Comparison of ENCODE assay signal across 15 mouse cellular contexts in the genomic region with DNA sequence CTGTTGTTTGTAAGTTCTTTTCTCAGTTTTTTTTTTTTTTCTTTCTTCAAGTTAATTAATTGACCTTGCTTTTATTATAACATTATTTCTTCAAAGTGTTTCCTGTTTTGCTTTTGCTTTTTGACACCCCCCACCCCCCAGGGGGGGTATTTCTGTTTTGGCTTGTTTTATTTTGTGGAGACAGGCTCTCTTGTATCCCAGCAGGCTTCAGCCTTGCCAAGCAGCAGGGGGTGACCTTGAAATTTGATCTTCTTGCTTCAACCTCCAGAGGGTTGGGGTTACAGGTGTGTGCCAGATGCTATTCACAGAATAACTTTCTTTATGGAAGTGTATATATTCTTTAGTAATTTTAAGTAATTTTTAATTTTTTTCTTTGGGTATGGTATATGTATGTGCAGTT. TPM values are rescaled to one million over a fixed set of nuclear protein-coding genes. Genes with fewer than 3 reads are reported as not detected.
A peak's percentile ranks its signal among the peaks of the same experiment; 100 is the strongest.
DNase-seq lines count a peak whose midpoint lies in the region; ATAC-seq and TF ChIP-seq lines count a peak whose summit lies in the region.
"Had no signal": no experiment of that assay in that cellular context is flagged by ENCODE, and none has a peak within 500 bp of the region (broad histone marks: within the 10 kb centered on the region; RNA-seq: fewer than 3 reads in every experiment).

No protein-coding gene starts in this region.

- TF ChIP-seq CTCF in cerebellum, adult 2 months (IDR thresholded peaks at IDR 0.05; ENCODE audit: borderline replicate concordance, insufficient read depth, low read depth, low read length), result no peak

- no peak for TF ChIP-seq POLR2A in cerebellum, adult 2 months (IDR thresholded peaks at IDR 0.05; ENCODE audit: borderline replicate concordance, insufficient read depth, low read length)

- H3K4me3 ChIP-seq in cerebellum, adult 2 months (replicated peaks; ENCODE audit: insufficient read depth, low read depth, low read length), result no peak overlapping the region

- peak; percentile 8 for DNase-seq in cerebellum, adult 11 months
- no peak for DNase-seq in cerebellum, adult 2 months
- peak; percentile 48 for DNase-seq in kidney, adult 9 months
- DNase-seq in kidney, adult 18-20 months, result no peak
- peak; percentile 66 for DNase-seq in embryo, embryonic 11 days
- peak; percentile 43 to 60 for DNase-seq in kidney, postnatal 36 days
- no peak for DNase-seq in MN1 (ENCODE audit: low spot score)
- DNase-seq: B cell, adult 2 months; gastrocnemius, postnatal 36 days; layer of hippocampus, adult 9-11 months; liver, postnatal 0 days; right cerebral cortex, postnatal 25 days; thymus, postnatal 4 days had no signal

- no peak overlapping the region for H3K27ac ChIP-seq in cerebellum, adult 2 months (ENCODE audit: insufficient read depth, low read length)
- H3K27ac ChIP-seq: hindbrain, postnatal 0 days had no signal

- ATAC-seq in erythroid progenitor cell, adult 5-6 weeks (replicated peaks; ENCODE audit: low FRiP score, poor library complexity, severe bottlenecking), result no peak
- ATAC-seq: hindbrain, postnatal 0 days; liver, postnatal 0 days had no signal

- no peaks in the 10 kb centered on the region for H3K4me1 ChIP-seq in cerebellum, adult 2 months (ENCODE audit: control insufficient read depth, insufficient read depth, low read length)

- H3K27me3 ChIP-seq in cerebellum, adult 2 months (ENCODE audit: control insufficient read depth, insufficient read depth, low read length), result no peaks in the 10 kb centered on the region

RNA-seq across cellular contexts. Expression of a gene that starts 56.4 kb away (rescaled TPM):
- 45.6 and 46.7 TPM in 2 replicates for polyA plus RNA-seq in cerebellum, adult 2 months (2012; rRNA removed)
- total RNA-seq in erythroid progenitor cell, adult 5-6 weeks (2015; ENCODE audit: low replicate concordance), result 122 and 125 TPM in 2 replicates
- total RNA-seq in erythroid progenitor cell, adult 5-6 weeks (2017; ENCODE audit: low replicate concordance), result 77.9 and 98.0 TPM in 2 replicates

Comparison
In these comparisons a context has a peak if more than half of its experiments do, and no peak if none do; other contexts are left out.
1. DNase-seq: peak in cerebellum, adult 11 months (single experiment), kidney, adult 9 months (single experiment), embryo, embryonic 11 days (single experiment) and kidney, postnatal 36 days (2 of 2); none in cerebellum, adult 2 months (0 of 2), kidney, adult 18-20 months (single experiment) and MN1 (single experiment).